Mouse (Mus musculus) heart, adult 10 weeks (tissue): ENCODE results near the gene Hps1. TPM values are rescaled to one million over a fixed set of nuclear protein-coding genes. Genes with fewer than 3 reads are reported as not detected.

Experiments used
- polyA plus RNA-seq: library from polyadenylated mRNA; stranded (reverse); fragments of 350-450 nt; fragmentation: Illumina TruSeq; extraction: RNeasy Lipid Tissue Mini Kit (QIAGEN cat#74804); gene quantifications from one replicate; pipeline ENCODE4 v1.2.3, GENCODE M21; 2014; ENCODE audit warnings: low read depth, low replicate concordance

The Hps1 gene
- polyA plus RNA-seq, result 2.3 TPM

GRCm38 (mm10) chr19:42779531-42780155 is at the start of gene Hps1:
Hps1 (minus strand) TSS chr19:42779978.

DNA sequence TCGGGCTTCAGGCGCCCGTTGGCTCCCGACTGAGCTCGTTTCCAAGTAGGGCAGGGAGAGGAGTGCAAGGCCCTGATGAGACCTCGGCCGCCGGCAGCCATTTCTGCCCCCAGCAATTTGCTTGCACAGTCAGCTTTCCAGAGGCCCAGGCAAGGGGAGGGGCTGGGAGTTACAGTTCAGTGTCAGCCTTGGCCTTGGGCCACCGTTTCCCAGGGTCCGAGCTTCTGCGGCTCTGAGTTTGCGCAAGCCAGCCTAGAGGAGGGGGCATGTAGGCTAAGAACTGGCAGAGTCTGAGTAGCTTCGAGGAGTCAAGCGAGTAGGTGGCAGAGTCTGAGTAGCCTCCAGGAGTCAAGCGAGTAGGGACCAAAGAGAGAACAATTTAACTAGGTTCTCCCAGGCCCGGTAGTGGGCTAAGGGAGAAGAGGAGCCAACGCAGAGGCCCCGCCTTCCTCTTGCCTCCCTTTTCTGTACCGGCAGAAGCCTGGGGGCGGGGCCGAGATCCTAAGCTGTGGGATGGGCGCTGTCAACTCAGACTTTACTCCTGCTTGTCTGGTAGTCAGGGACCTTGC is 27.3 kb downstream of the Hps1 start, which contains the start of gene Pyroxd2:
TSS of gene Pyroxd2 (minus strand) at position 413 of the 569 bp plus-strand sequence.

Other genes starting within 250 kb of the Hps1 start
- 0.71 TPM for gene Loxl4, start 167.2 kb downstream of the Hps1 start, polyA plus RNA-seq
- gene Pyroxd2, start 27.2 kb downstream of the Hps1 start, polyA plus RNA-seq, result 1.1 TPM